ENCODE assay signal across 17 mouse cellular contexts in the genomic region with DNA sequence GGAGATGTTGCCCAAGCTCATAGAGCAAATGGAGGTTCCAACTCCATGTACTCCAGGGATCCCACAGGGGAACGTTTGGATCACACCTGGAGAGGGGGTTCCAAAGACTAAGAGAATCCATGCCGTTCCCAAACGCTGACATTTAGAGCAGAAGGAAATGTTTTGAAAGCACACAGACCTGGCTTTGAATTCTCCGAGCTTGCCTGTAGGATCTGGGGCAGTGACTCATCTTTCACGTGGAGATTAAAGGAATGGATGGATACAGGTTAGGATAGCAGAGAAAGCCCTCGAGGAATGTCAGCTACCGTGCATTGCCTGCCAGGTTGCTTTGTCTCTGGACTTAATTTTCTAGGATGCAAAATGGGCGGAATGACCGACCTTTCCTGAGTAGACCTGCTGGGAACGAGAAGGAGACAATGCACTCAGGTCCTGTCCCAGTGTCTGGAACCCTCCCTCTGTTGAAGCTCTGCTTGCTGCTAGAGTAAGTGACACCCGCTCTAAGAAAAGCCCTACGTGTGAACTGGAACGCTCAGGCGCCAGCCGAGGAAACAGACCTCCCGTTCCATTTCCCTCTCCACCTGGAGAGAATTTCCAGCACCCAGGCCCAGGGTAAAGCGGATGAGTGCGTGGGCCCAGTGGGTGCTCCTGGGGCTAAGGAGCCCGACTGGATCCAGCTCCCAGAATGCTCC. TPM values are rescaled to one million over a fixed set of nuclear protein-coding genes. Genes with fewer than 3 reads are reported as not detected.
A peak's percentile ranks its signal among the peaks of the same experiment; 100 is the strongest.
DNase-seq lines count a peak whose midpoint lies in the region; ATAC-seq and TF ChIP-seq lines count a peak whose summit lies in the region.
"Had no signal": no experiment of that assay in that cellular context is flagged by ENCODE, and none has a peak within 500 bp of the region (broad histone marks: within the 10 kb centered on the region; RNA-seq: fewer than 3 reads in every experiment).

No protein-coding gene starts in this region.

- peaks cover 16% of the 10 kb centered on the region; the same call in 1 of the 2 replicates for H3K27me3 ChIP-seq in hindbrain, embryonic 10.5 days (ENCODE audit: insufficient read depth, poor library complexity, severe bottlenecking)
- no peaks in the 10 kb centered on the region for H3K27me3 ChIP-seq in hindbrain, postnatal 0 days (ENCODE audit: insufficient read depth, low read length)
- no peaks in the 10 kb centered on the region for H3K27me3 ChIP-seq in midbrain, embryonic 12.5 days
- no peaks in the 10 kb centered on the region for H3K27me3 ChIP-seq in midbrain, embryonic 16.5 days (ENCODE audit: control insufficient read depth, insufficient read depth, low read depth, low read length)
- H3K27me3 ChIP-seq in forebrain, embryonic 14.5 days (replicated peaks; ENCODE audit: control insufficient read depth, insufficient read depth, low read length): no peaks in the 10 kb centered on the region
- no peaks in the 10 kb centered on the region for H3K27me3 ChIP-seq in hindbrain, embryonic 14.5 days (ENCODE audit: control insufficient read depth, insufficient read depth, low read length)
- peaks cover 3% of the 10 kb centered on the region for H3K27me3 ChIP-seq in liver, embryonic 11.5 days (replicated peaks; ENCODE audit: control insufficient read depth, insufficient read depth, low read length)
- H3K27me3 ChIP-seq: intestine, embryonic 15.5 days had no signal

- H3K36me3 ChIP-seq in hindbrain, embryonic 10.5 days: no peaks in the 10 kb centered on the region
- no peaks in the 10 kb centered on the region for H3K36me3 ChIP-seq in hindbrain, postnatal 0 days (ENCODE audit: insufficient read depth, low read length)
- H3K36me3 ChIP-seq in midbrain, embryonic 12.5 days: no peaks in the 10 kb centered on the region
- no peaks in the 10 kb centered on the region for H3K36me3 ChIP-seq in midbrain, embryonic 16.5 days (ENCODE audit: control insufficient read depth, insufficient read depth, low read length)
- H3K36me3 ChIP-seq in forebrain, embryonic 14.5 days (ENCODE audit: control insufficient read depth, insufficient read depth, low read length): no peaks in the 10 kb centered on the region
- H3K36me3 ChIP-seq in hindbrain, embryonic 14.5 days (replicated peaks; ENCODE audit: control insufficient read depth, insufficient read depth): no peaks in the 10 kb centered on the region
- no peaks in the 10 kb centered on the region for H3K36me3 ChIP-seq in liver, embryonic 11.5 days (ENCODE audit: control insufficient read depth, insufficient read depth, low read length)
- H3K36me3 ChIP-seq: heart, embryonic 13.5 days; intestine, embryonic 15.5 days; kidney, embryonic 15.5 days had no signal

- H3K9ac ChIP-seq in hindbrain, postnatal 0 days (replicated peaks; ENCODE audit: low read length): no peak overlapping the region
- H3K9ac ChIP-seq in midbrain, embryonic 12.5 days (replicated peaks): no peak overlapping the region
- H3K9ac ChIP-seq in midbrain, embryonic 16.5 days (ENCODE audit: low read depth, low read length): no peak overlapping the region
- H3K9ac ChIP-seq in forebrain, embryonic 14.5 days (ENCODE audit: low read length): no peak overlapping the region
- H3K9ac ChIP-seq in hindbrain, embryonic 14.5 days: no peak overlapping the region
- H3K9ac ChIP-seq in liver, embryonic 11.5 days (ENCODE audit: low read depth, low read length): no peak overlapping the region
- H3K9ac ChIP-seq: heart, embryonic 13.5 days; intestine, embryonic 15.5 days; kidney, embryonic 15.5 days had no signal

- no peak for ATAC-seq in hindbrain, postnatal 0 days
- ATAC-seq in midbrain, embryonic 12.5 days (ENCODE audit: low FRiP score, low read depth): no peak
- ATAC-seq in midbrain, embryonic 16.5 days: no peak
- 0 out of 2 replicates have a peak, but pooled peaks have one; percentile 9 for ATAC-seq in forebrain, embryonic 14.5 days
- no peak for ATAC-seq in hindbrain, embryonic 14.5 days (ENCODE audit: low FRiP score)
- no peak for ATAC-seq in liver, embryonic 11.5 days (replicated peaks; ENCODE audit: low FRiP score)

- no peak for TF ChIP-seq CTCF in hindbrain, postnatal 0 days (IDR thresholded peaks at IDR 0.05; ENCODE audit: low read depth)

- no peak for DNase-seq in hindbrain, embryonic 10.5 days (ENCODE audit: low spot score)
- DNase-seq in hindbrain, postnatal 0 days (ENCODE audit: low spot score): no peak
- no peak for DNase-seq in forebrain, embryonic 14.5 days (ENCODE audit: low spot score)
- no peak for DNase-seq in hindbrain, embryonic 14.5 days (ENCODE audit: low spot score)
- no peak for DNase-seq in liver, embryonic 11.5 days (ENCODE audit: low spot score)
- DNase-seq in gastrocnemius, postnatal 25 days: no peak
- DNase-seq: B cell, adult 2 months; heart, adult 18-20 months; lung, adult 18-20 months; lung, postnatal 14 days; thymus, postnatal 25 days had no signal

- H3K4me2 ChIP-seq in hindbrain, postnatal 0 days (ENCODE audit: low read depth, low read length): no peak overlapping the region
- H3K4me2 ChIP-seq in midbrain, embryonic 12.5 days (replicated peaks): no peak overlapping the region
- no peak overlapping the region for H3K4me2 ChIP-seq in midbrain, embryonic 16.5 days (ENCODE audit: low read length)
- H3K4me2 ChIP-seq in forebrain, embryonic 14.5 days (ENCODE audit: low read length): no peak overlapping the region
- no peak overlapping the region for H3K4me2 ChIP-seq in hindbrain, embryonic 14.5 days (replicated peaks)
- no peak overlapping the region for H3K4me2 ChIP-seq in liver, embryonic 11.5 days
- H3K4me2 ChIP-seq: heart, embryonic 13.5 days; intestine, embryonic 15.5 days; kidney, embryonic 15.5 days had no signal

- H3K4me1 ChIP-seq in hindbrain, embryonic 10.5 days (replicated peaks): peaks cover 54% of the 10 kb centered on the region
- H3K4me1 ChIP-seq in hindbrain, postnatal 0 days (ENCODE audit: insufficient read depth, low read length): peaks cover 22% of the 10 kb centered on the region
- peaks cover 41% of the 10 kb centered on the region for H3K4me1 ChIP-seq in midbrain, embryonic 12.5 days
- peaks cover 18% of the 10 kb centered on the region for H3K4me1 ChIP-seq in midbrain, embryonic 16.5 days (ENCODE audit: control insufficient read depth, insufficient read depth, low read length)
- peaks cover 16% of the 10 kb centered on the region for H3K4me1 ChIP-seq in forebrain, embryonic 14.5 days (ENCODE audit: control insufficient read depth, insufficient read depth, low read length)
- peaks cover 25% of the 10 kb centered on the region; the same call in 1 of the 2 replicates for H3K4me1 ChIP-seq in hindbrain, embryonic 14.5 days (replicated peaks; ENCODE audit: control insufficient read depth, insufficient read depth, low read length)
- peaks cover 7% of the 10 kb centered on the region for H3K4me1 ChIP-seq in liver, embryonic 11.5 days (replicated peaks; ENCODE audit: control insufficient read depth, insufficient read depth, low read length)

- no peak overlapping the region for H3K4me3 ChIP-seq in hindbrain, embryonic 10.5 days
- no peak overlapping the region for H3K4me3 ChIP-seq in hindbrain, postnatal 0 days (ENCODE audit: low read length)
- H3K4me3 ChIP-seq in midbrain, embryonic 12.5 days: no peak overlapping the region
- H3K4me3 ChIP-seq in midbrain, embryonic 16.5 days (ENCODE audit: low read depth, low read length): no peak overlapping the region
- H3K4me3 ChIP-seq in forebrain, embryonic 14.5 days (ENCODE audit: low read depth, low read length): no peak overlapping the region
- H3K4me3 ChIP-seq in hindbrain, embryonic 14.5 days (replicated peaks; ENCODE audit: low read length): no peak overlapping the region
- no peak overlapping the region for H3K4me3 ChIP-seq in liver, embryonic 11.5 days (ENCODE audit: low read depth, low read length)
- H3K4me3 ChIP-seq: heart, embryonic 13.5 days; intestine, embryonic 15.5 days; kidney, embryonic 15.5 days; myocyte had no signal

- no peaks in the 10 kb centered on the region for H3K9me3 ChIP-seq in hindbrain, embryonic 10.5 days
- no peaks in the 10 kb centered on the region for H3K9me3 ChIP-seq in hindbrain, postnatal 0 days (ENCODE audit: low read length)
- H3K9me3 ChIP-seq in midbrain, embryonic 12.5 days: no peaks in the 10 kb centered on the region
- H3K9me3 ChIP-seq in midbrain, embryonic 16.5 days (replicated peaks; ENCODE audit: control insufficient read depth, low read length, poor library complexity, severe bottlenecking): no peaks in the 10 kb centered on the region
- H3K9me3 ChIP-seq in forebrain, embryonic 14.5 days (replicated peaks; ENCODE audit: control insufficient read depth, low read length): no peaks in the 10 kb centered on the region
- H3K9me3 ChIP-seq in hindbrain, embryonic 14.5 days (ENCODE audit: control insufficient read depth, low read length): no peaks in the 10 kb centered on the region
- no peaks in the 10 kb centered on the region for H3K9me3 ChIP-seq in liver, embryonic 11.5 days (ENCODE audit: control insufficient read depth, low read length)
- H3K9me3 ChIP-seq: heart, embryonic 13.5 days; intestine, embryonic 15.5 days; kidney, embryonic 15.5 days had no signal

- H3K27ac ChIP-seq in hindbrain, embryonic 10.5 days: 0 out of 2 replicates have a peak overlapping the region, but pooled peaks have one; percentile 73
- H3K27ac ChIP-seq in hindbrain, postnatal 0 days: no peak overlapping the region
- peak overlapping the region; percentile 21; the same call in 1 of the 2 replicates for H3K27ac ChIP-seq in midbrain, embryonic 12.5 days (replicated peaks)
- H3K27ac ChIP-seq in midbrain, embryonic 16.5 days (ENCODE audit: low read length): no peak overlapping the region
- no peak overlapping the region; the same call in 1 of the 2 replicates for H3K27ac ChIP-seq in forebrain, embryonic 14.5 days (ENCODE audit: low read depth, low read length)
- peak overlapping the region; percentile 49; the same call in 1 of the 2 replicates for H3K27ac ChIP-seq in hindbrain, embryonic 14.5 days
- no peak overlapping the region for H3K27ac ChIP-seq in liver, embryonic 11.5 days (ENCODE audit: low read depth, low read length)
- H3K27ac ChIP-seq: heart, embryonic 13.5 days; kidney, embryonic 15.5 days had no signal

- 78% methylated on average over 19 of the region's 19 CpGs for WGBS in hindbrain, embryonic 10.5 days
- 65% methylated on average over 19 of the region's 19 CpGs for WGBS in hindbrain, postnatal 0 days
- WGBS in midbrain, embryonic 12.5 days: 78% methylated on average over 19 of the region's 19 CpGs
- WGBS in midbrain, embryonic 16.5 days: 74% methylated on average over 19 of the region's 19 CpGs
- 74% methylated on average over 19 of the region's 19 CpGs for WGBS in forebrain, embryonic 14.5 days
- 71% methylated on average over 19 of the region's 19 CpGs for WGBS in hindbrain, embryonic 14.5 days
- 57% methylated on average over 19 of the region's 19 CpGs for WGBS in liver, embryonic 11.5 days

RNA-seq across cellular contexts. Expression of gene Trp53i11, which starts 17.0 kb away (rescaled TPM):
- 202 and 281 TPM in 2 replicates for polyA plus RNA-seq in hindbrain, embryonic 10.5 days (2016; fragmentation: Nextera tagmentation; extraction: Ambion mirVana)
- total RNA-seq in hindbrain, postnatal 0 days (2014; rRNA removed): 150 and 176 TPM in 2 replicates
- polyA plus RNA-seq in hindbrain, postnatal 0 days (2015; fragmentation: Nextera tagmentation; extraction: Ambion mirVana): 49.6 and 66.7 TPM in 2 replicates
- polyA plus RNA-seq in midbrain, embryonic 12.5 days (2016; fragmentation: Nextera tagmentation; extraction: Ambion mirVana): 142 and 172 TPM in 2 replicates
- 125 and 139 TPM in 2 replicates for polyA plus RNA-seq in midbrain, embryonic 16.5 days (2015; fragmentation: Nextera tagmentation; extraction: Ambion mirVana)
- 95.8 and 113 TPM in 2 replicates for polyA plus RNA-seq in forebrain, embryonic 14.5 days (2014; fragmentation: Nextera tagmentation; extraction: Ambion mirVana)
- polyA plus RNA-seq in hindbrain, embryonic 14.5 days (2014; fragmentation: Nextera tagmentation; extraction: Ambion mirVana): 99.4 and 106 TPM in 2 replicates
- polyA plus RNA-seq in liver, embryonic 11.5 days (2014; fragmentation: Nextera tagmentation; extraction: Ambion mirVana): 10.5 and 14.0 TPM in 2 replicates
- 1 to 10 TPM; 3.5 to 7.0 TPM for total RNA-seq in gastrocnemius, postnatal 25 days (2021)

Comparison
In these comparisons a context has a peak if more than half of its experiments do, and no peak if none do; other contexts are left out.
1. H3K27ac ChIP-seq: peak in hindbrain, embryonic 10.5 days (single experiment), midbrain, embryonic 12.5 days (single experiment) and hindbrain, embryonic 14.5 days (single experiment); none in hindbrain, postnatal 0 days (single experiment), midbrain, embryonic 16.5 days (single experiment), forebrain, embryonic 14.5 days (single experiment) and liver, embryonic 11.5 days (single experiment).